Mouse (Mus musculus): ENCODE data around the gene Fignl1.

Fignl1 gene

DNA sequence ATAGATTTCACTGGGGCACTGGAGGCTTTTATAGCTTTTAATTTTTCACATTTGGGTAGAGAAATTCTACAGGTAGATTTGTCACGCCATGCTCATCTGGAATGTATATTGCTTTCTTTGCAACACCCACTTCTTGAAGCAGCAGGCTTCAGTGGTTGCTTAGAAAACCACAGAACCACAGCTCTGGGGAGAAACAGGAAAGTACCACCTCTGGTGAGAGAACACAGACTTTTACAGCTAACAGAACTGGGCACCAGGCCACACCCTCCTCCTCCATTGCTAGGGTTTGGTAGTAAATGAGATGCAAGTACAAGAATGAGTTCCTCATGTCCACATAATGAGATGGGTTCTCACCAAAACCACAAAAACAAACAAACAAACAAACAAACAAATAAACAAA, 42.7 kb downstream of the Fignl1 start:
- ChIA-PET CTCF (no interaction called here), POLR2A (no interaction called here)

DNA sequence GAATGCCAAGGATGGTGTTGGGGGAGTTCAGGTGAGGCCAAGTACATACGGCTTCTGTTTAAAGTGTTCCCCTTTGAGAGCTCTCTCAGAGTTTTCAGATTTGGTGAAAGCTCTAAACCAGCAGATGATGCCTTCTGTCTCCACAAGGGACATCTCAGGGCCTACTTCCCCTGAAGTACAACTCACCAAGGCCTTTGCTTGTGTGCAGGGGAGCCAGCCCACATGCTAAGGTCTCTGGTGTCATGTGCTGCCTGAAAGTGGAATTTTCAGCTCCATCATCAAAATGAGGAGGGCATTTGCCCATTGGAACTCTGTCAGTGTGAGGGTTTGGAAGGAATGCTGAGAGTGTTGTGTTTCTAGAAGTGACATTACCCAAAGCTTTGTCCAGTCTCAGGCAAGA, 43.3 kb downstream of the Fignl1 start:
- CTCF ChIA-PET = no interaction called here
- POLR2A ChIA-PET = interaction anchor here in 1 of 4 experiments (0.6 kb wide), 1 partner anchor 20 kb away, joined by 3 read pairs; no protein-coding TSS in a partner anchor

GRCm38 (mm10) chr11:11763211-11763666, 45.5 kb downstream of the Fignl1 start:
- ChIA-PET CTCF (no interaction called here), POLR2A (no interaction called here)

- CTCF ChIA-PET = no interaction called here
- POLR2A ChIA-PET = no interaction called here
Measured at GRCm38 (mm10) chr11:11758883-11759282, 49.9 kb downstream of the Fignl1 start.

DNA sequence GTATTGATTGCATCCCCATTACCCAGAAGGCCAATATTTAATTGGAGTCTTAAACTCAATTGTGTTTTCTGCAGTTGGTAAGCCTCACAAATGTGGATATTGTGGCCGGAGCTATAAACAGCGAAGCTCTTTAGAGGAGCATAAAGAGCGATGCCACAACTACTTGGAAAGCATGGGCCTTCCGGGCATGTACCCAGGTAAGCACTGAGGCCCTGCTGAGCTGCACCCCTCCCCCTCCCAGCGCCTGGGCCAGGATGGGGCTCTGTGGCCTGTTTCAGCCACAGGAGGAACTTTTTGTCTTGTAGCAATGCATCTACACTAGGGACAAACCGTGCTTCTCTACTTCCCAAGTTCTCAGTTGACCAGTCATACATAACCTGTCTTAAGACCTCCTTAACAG, 50.6 kb downstream of the Fignl1 start:
- POLR2A ChIA-PET = interaction anchor here in 2 of 4 experiments (0.5 to 0.8 kb wide), 2 partner anchors 33 to 50 kb away, joined by 4 to 5 read pairs; partner anchors contain the start of gene Fignl1 (in 1 of the 2)
- CTCF ChIA-PET = no interaction called here

DNA sequence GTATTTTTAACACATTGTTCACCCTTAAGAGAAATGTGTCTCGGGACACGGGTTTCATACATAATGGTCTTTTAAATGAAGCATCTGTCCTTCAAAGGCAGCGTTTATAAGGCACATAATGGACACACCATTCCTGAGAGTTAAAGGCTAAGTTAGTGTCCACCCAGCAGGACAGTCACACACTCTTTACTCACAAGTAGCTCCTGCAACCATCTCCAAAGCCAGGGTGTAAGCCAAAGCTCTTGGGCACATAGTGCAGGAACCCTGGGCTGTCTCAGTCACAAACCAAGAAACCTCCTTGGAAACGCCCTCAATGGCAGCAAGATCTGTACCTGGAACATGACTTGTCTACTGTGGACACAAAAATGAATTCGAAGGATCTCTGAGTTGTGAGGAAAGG, 55.9 kb downstream of the Fignl1 start:
- ChIA-PET POLR2A (interaction anchor here in 1 of 4 experiments (0.5 kb wide), 1 partner anchor 56 kb away, joined by 7 read pairs; no protein-coding TSS in a partner anchor), CTCF (interaction anchor here in 1 of 4 experiments (1.0 to 1.7 kb wide), 3 partner anchors 36 to 291 kb away, joined by 3 to 5 read pairs (median 4); partner anchors contain the start of genes Spata48 and Zpbp)

DNA sequence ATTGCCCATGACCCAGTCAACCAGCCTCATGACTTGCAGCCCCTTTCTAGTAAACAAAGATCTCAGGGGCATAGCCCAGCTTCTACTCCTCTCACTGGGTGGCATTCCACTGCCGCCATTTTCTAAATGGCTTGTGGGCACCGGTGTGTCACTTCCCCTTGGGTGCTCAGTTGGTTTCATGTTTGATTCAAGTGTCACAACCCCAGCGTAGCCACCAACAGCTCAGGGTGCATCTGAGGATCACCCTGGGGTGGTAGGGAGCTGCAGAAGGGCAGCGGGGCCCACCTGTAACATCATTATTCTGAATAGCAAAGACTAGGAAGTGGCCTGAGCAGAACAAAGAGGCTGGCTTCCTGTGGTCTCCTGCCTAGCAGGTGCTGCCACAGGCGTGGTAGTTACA, 57.7 kb downstream of the Fignl1 start:
- POLR2A ChIA-PET = no interaction called here
- CTCF ChIA-PET = interaction anchor here in 2 of 4 experiments (0.8 to 1.1 kb wide), 2 partner anchors 37 to 251 kb away, joined by 3 read pairs; no protein-coding TSS in a partner anchor

- POLR2A ChIA-PET = interaction anchor here in 1 of 4 experiments (1.0 kb wide), 1 partner anchor 282 kb away, joined by 3 read pairs; the partner anchor contains the start of genes Spata48 and Zpbp
- CTCF ChIA-PET = interaction anchor here (0.6 to 3.1 kb wide), 8 partner anchors 11 to 306 kb away, joined by 3 to 13 read pairs (median 4); partner anchors contain the start of gene Spata48 (in 1 of the 4)
Measured at GRCm38 (mm10) chr11:11744222-11744621, 64.5 kb downstream of the Fignl1 start.

GRCm38 (mm10) chr11:11742626-11743025, 66.1 kb downstream of the Fignl1 start:
- ChIA-PET CTCF (interaction anchor here in 3 of 4 experiments (1.0 to 3.1 kb wide), 6 partner anchors 46 to 281 kb away, joined by 3 to 9 read pairs (median 3); partner anchors contain the start of gene Spata48 (in 1 of the 3)), POLR2A (no interaction called here)

GRCm38 (mm10) chr11:11741574-11741973, 67.2 kb downstream of the Fignl1 start:
- POLR2A ChIA-PET = no interaction called here
- CTCF ChIA-PET = interaction anchor here in 3 of 4 experiments (0.7 to 1.8 kb wide), 4 partner anchors 47 to 185 kb away, joined by 3 to 9 read pairs (median 4); no protein-coding TSS in a partner anchor

DNA sequence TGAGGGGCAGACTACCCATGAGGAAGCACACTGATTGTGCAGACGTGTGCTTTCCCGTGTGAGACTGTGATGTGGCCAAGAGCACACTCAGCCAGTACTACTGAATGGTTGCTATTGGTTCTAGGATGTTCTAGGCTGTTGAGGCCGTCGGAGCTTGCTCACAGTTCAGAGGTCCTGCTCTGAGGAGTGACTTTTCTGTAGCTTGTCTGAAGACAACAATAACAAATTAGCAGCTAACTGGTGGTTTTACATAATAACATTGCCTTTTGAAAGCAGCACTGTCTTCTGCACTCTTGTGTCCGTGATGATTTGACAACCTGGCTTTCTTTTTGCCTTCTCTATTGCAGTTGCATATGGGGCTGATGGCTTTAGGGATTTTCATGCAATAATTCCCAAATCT, 68.2 kb downstream of the Fignl1 start:
- POLR2A ChIA-PET = no interaction called here

GRCm38 (mm10) chr11:11739054-11739453, 69.7 kb downstream of the Fignl1 start:
- ChIA-PET CTCF (interaction anchor here (0.8 to 1.9 kb wide), 5 partner anchors 50 to 182 kb away, joined by 3 to 7 read pairs (median 4); no protein-coding TSS in a partner anchor), POLR2A (interaction anchor here in 1 of 4 experiments (1.6 kb wide), 1 partner anchor 70 kb away, joined by 7 read pairs; the partner anchor contains the start of gene Fignl1)

More for the DNA sequence above, 68.2 kb downstream of the Fignl1 start:
- CTCF ChIA-PET = interaction anchor here in 3 of 4 experiments (0.7 to 1.9 kb wide), 4 partner anchors 183 to 279 kb away, joined by 3 to 5 read pairs (median 4); partner anchors contain the start of genes Spata48 (in 1 of the 3) and Zpbp (in 1 of the 3)

DNA sequence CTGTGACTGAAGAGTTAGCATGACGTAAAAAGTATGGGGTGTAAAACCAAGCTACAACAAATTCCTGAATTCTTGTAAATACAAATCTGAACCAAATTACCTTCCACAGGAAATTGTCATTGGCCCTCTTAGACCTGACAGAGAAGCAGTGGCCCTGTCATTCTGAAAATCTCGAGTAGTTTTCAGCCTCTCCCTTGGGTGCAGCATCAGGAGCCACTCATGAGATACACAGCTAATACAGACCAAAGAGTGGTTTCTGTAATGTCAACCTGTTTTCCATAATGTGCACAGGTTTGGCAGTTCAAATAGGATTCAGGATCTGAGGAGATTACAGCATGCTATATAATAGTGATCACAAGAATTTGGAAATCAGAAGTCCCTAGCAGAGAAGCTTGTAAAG, 71.2 kb downstream of the Fignl1 start:
- POLR2A ChIA-PET = no interaction called here
- CTCF ChIA-PET = interaction anchor here in 2 of 4 experiments (1.0 to 1.7 kb wide), 3 partner anchors 51 to 238 kb away, joined by 3 to 7 read pairs (median 4); no protein-coding TSS in a partner anchor

Measured in embryonic stem cell, embryonic (primary cell).